Mouse (Mus musculus): ENCODE measurements around the gene Gm28051.

- no peak for TF ChIP-seq MYOG (IDR thresholded peaks at IDR 0.05; ENCODE audit: control insufficient read depth in 1 of 3, insufficient read depth in 1 of 3, insufficient read length in 2 of 3, low read depth in 2 of 3)
- TF ChIP-seq POLR2A (IDR thresholded peaks at IDR 0.05; ENCODE audit: insufficient read length, low read depth) = no peak
- TF ChIP-seq MAX (IDR thresholded peaks at IDR 0.05; ENCODE audit: low read depth) = no peak
- TF ChIP-seq E2F4 (IDR thresholded peaks at IDR 0.05; ENCODE audit: insufficient read depth) = no peak
- TF ChIP-seq TCF12 (IDR thresholded peaks at IDR 0.05; ENCODE audit: insufficient read depth, poor library complexity, severe bottlenecking) = no peak
- no peak for TF ChIP-seq MYOD1 (IDR thresholded peaks at IDR 0.05; ENCODE audit: control insufficient read depth in 1 of 3, insufficient read length in 2 of 3, low read depth in 2 of 3)
- no peak for TF ChIP-seq REST (IDR thresholded peaks at IDR 0.05; ENCODE audit: insufficient read depth, insufficient read length)
- TF ChIP-seq USF1 (IDR thresholded peaks at IDR 0.05; ENCODE audit: low read depth) = no peak
- TF ChIP-seq CEBPB (IDR thresholded peaks at IDR 0.05; ENCODE audit: insufficient read depth, poor library complexity, severe bottlenecking) = no peak
Observed at GRCm38 (mm10) chr12:102757055-102757688, 393 bp downstream of the Gm28051 start.

Data from myocyte (in vitro differentiated cells).